Mouse (Mus musculus): ENCODE measurements around the gene Atg9a. TPM values are rescaled to one million over a fixed set of nuclear protein-coding genes. Genes with fewer than 3 reads are reported as not detected.

Gene Atg9a
- polyA plus RNA-seq, 1 experiment from 2014 or later: 62.1 TPM

DNA sequence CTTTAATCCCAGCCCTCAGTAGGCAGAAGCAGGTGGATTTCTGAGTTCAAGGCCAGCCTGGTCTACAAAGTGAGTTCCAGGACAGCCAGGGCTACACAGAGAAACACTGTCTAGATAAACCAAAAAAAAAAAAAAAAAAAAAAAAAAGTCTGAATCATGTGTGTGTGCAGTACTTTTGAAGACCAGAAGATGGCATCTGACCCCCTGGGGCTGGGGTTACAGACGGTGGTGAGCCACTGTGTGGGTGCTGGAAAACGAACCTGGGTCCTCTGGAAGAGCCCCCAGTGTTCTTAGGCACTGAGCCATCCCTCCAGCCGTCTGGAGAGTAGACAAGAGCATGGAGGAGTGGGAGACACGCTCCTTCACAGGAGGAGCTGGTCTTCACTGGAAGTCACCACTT lies 9.8 kb downstream of the Atg9a start:
- Histone ChIP-seq H3K9ac (ENCODE audit: low read depth, low read length) (no peak overlapping the region), H3K4me2 (ENCODE audit: low read length) (no peak overlapping the region), H3K4me1 (ENCODE audit: control insufficient read depth, insufficient read depth, low read depth, low read length) (peaks cover 22% of the 10 kb centered on the region), H3K9me3 (ENCODE audit: control insufficient read depth, low read length) (no peaks in the 10 kb centered on the region), H3K27me3 (replicated peaks; ENCODE audit: control insufficient read depth, insufficient read depth, low read length) (no peaks in the 10 kb centered on the region), H3K27ac (ENCODE audit: low read depth, low read length) (no peak overlapping the region), H3K4me3 (ENCODE audit: low read length) (no peak overlapping the region), H3K36me3 (ENCODE audit: control insufficient read depth, insufficient read depth, low read length) (peaks cover 44% of the 10 kb centered on the region)
- no peak for ATAC-seq
- 76% methylated on average over 4 of the region's 4 CpGs for WGBS

DNA sequence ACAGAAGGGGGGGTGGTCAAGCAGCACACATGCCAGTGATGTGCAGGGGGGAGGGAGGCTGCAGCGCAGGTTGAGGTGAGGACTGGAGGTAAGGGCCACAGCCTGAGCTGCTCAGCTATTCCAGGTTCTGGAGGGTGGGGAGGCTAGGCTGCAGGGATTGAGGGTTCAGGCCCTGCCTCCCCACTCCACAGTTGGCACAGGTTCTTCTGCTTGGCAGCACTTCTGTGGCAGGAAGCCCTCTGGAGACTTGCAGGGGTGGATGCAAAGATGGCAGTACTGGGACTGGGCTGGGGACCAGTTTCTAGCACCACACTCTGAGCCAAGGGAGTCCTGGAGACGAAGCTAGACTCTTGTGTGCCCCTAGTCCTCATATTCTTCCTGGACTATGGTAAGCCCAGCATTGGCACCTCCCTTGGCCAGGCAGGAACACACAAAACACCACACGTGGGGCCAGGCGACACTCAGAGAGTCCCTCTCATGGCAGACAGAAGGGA lies 10.6 kb downstream of the Atg9a start:
- ATAC-seq: no peak
- Histone ChIP-seq H3K9ac (ENCODE audit: low read depth, low read length) (no peak overlapping the region), H3K27me3 (replicated peaks; ENCODE audit: control insufficient read depth, insufficient read depth, low read length) (no peaks in the 10 kb centered on the region), H3K4me1 (ENCODE audit: control insufficient read depth, insufficient read depth, low read depth, low read length) (peaks cover 22% of the 10 kb centered on the region), H3K27ac (ENCODE audit: low read depth, low read length) (no peak overlapping the region), H3K4me2 (ENCODE audit: low read length) (no peak overlapping the region), H3K4me3 (ENCODE audit: low read length) (no peak overlapping the region), H3K36me3 (ENCODE audit: control insufficient read depth, insufficient read depth, low read length) (peaks cover 39% of the 10 kb centered on the region), H3K9me3 (ENCODE audit: control insufficient read depth, low read length) (no peaks in the 10 kb centered on the region)
- 86% methylated on average over 4 of the region's 4 CpGs for whole genome bisulfite sequencing

GRCm38 (mm10) chr1:75180741-75181140 lies 11.3 kb downstream of the Atg9a start:
- Histone ChIP-seq H3K36me3 (ENCODE audit: control insufficient read depth, insufficient read depth, low read length) (peaks cover 35% of the 10 kb centered on the region), H3K9me3 (ENCODE audit: control insufficient read depth, low read length) (no peaks in the 10 kb centered on the region), H3K4me3 (ENCODE audit: low read length) (peak overlapping the region; percentile 61; the same call in 1 of the 2 replicates), H3K9ac (ENCODE audit: low read depth, low read length) (no peak overlapping the region), H3K27ac (ENCODE audit: low read depth, low read length) (peak overlapping the region; percentile 41; the same call in 1 of the 2 replicates), H3K4me2 (ENCODE audit: low read length) (peak overlapping the region; percentile 91), H3K27me3 (replicated peaks; ENCODE audit: control insufficient read depth, insufficient read depth, low read length) (no peaks in the 10 kb centered on the region), H3K4me1 (ENCODE audit: control insufficient read depth, insufficient read depth, low read depth, low read length) (peaks cover 22% of the 10 kb centered on the region)
- no peak for ATAC-seq
- 30% methylated on average over 7 of the region's 7 CpGs for WGBS

- H3K36me3 ChIP-seq (ENCODE audit: control insufficient read depth, insufficient read depth, low read length): peaks cover 34% of the 10 kb centered on the region
- H3K9ac ChIP-seq (ENCODE audit: low read depth, low read length): peak within 1 kb of the TSS; percentile 70
- H3K4me3 ChIP-seq (ENCODE audit: low read length): peak within 1 kb of the TSS; percentile 61
- H3K27ac ChIP-seq (ENCODE audit: low read depth, low read length): peak within 1 kb of the TSS; percentile 60
- peaks cover 22% of the 10 kb centered on the region for H3K4me1 ChIP-seq (ENCODE audit: control insufficient read depth, insufficient read depth, low read depth, low read length)
- ATAC-seq: peak; percentile 92
- H3K4me2 ChIP-seq (ENCODE audit: low read length): peak within 1 kb of the TSS; percentile 91
- H3K9me3 ChIP-seq (ENCODE audit: control insufficient read depth, low read length): no peaks in the 10 kb centered on the region
- under 1% methylated on average over 31 of the region's 31 CpGs for WGBS
- no peaks in the 10 kb centered on the region for H3K27me3 ChIP-seq (replicated peaks; ENCODE audit: control insufficient read depth, insufficient read depth, low read length)
These were observed 11.8 kb downstream of the Atg9a start, which contains the start of gene Abcb6 for GRCm38 (mm10) chr1:75180105-75180590. Gene Abcb6 (minus strand): TSS chr1:75180392.

DNA sequence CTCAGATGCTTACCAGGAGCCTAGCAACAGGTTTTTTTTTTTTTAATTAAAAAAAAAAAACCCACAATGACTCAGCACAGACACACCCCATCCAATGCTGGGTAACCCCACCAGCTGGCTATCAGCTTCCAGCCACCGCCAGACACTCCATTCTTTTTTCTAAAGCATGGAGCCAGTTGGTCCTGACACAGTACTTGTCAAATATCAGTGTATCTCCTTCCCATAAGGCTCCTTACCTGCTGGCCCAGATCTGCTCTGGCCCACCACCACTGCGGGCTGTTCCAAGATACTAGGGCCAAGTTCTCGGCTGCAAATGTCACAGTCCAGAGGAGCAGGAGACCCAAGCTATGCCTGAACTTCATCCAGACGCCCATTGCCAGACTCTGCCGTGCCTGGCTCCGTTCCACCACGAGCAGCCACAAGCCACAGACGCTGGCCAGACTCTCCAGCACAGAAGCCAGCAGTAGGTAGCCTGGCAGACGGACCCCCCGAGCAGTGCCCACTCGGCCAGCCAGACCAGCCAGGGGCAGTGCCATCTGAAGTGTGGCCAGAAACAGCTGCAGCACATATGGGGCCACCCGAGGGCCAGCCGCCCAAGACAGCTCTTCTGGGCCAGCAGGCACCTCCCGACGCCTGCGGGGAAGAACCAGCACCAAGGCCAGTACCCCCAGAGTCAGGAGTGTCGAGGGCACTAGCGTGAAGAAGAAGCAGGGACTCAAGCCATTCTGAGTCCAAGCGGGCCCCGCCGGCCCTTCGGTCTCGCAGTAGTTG lies 12.5 kb downstream of the Atg9a start:
- WGBS: 3% methylated on average over 23 of the region's 23 CpGs
- Histone ChIP-seq H3K4me2 (ENCODE audit: low read length) (peak overlapping the region; percentile 91), H3K36me3 (ENCODE audit: control insufficient read depth, insufficient read depth, low read length) (peaks cover 31% of the 10 kb centered on the region), H3K4me1 (ENCODE audit: control insufficient read depth, insufficient read depth, low read depth, low read length) (peaks cover 22% of the 10 kb centered on the region), H3K27me3 (replicated peaks; ENCODE audit: control insufficient read depth, insufficient read depth, low read length) (no peaks in the 10 kb centered on the region), H3K27ac (ENCODE audit: low read depth, low read length) (peak overlapping the region; percentile 60), H3K4me3 (ENCODE audit: low read length) (peak overlapping the region; percentile 61), H3K9ac (ENCODE audit: low read depth, low read length) (peak overlapping the region; percentile 70), H3K9me3 (ENCODE audit: control insufficient read depth, low read length) (no peaks in the 10 kb centered on the region)
- peak; percentile 71 for ATAC-seq

DNA sequence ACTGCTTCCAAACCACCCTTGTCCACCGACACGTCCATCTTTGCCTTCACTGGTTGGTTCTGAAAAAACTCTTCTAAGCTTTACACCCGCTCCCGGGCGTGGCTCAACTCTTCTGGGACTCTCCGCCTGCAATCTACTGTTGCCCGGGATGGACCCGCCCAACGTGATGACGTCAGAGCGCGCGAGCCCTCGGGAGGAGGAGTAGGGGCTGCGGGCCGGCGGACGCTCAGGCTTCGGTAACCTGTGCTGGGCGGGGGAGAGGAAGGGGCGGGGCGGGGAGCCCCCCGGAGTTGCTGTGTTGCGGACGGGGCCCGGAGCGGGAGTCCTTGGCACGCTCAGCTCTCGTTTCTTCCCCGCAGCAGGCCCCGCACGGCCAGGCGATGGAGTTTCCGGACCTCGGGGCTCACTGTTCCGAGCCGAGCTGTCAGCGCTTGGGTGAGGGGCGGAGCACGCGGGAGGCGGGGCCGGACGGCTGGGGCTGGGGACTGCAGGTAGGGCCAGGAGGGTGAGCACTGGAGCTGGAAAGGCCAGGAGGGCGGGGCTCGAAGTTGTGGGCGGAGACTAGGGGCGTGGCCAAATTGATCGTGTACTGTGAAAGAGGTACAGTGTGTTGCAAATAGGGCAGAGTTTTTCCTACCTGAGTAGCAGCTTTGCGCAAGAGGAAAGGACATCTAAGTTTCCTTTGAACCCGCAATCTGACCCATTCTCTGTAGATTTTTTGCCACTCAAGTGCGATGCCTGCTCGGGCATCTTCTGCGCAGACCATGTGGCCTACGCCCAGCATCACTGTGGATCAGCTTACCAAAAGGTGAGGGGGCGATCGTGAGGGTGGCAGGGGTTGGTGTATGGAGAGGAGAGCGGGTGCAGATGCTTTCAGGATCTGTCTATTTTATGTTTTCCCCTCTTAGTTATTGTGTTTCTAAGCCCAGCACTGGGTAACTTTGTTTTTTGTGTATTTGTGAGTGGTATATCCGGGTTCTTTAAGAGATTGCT lies 23.2 kb downstream of the Atg9a start, which contains the start of gene Zfand2b:
Gene Zfand2b (plus strand): TSS at position 175 of the 993 bp plus-strand sequence.
- peaks cover 23% of the 10 kb centered on the region for H3K36me3 ChIP-seq (ENCODE audit: control insufficient read depth, insufficient read depth, low read length)
- 1% methylated on average over 59 of the region's 59 CpGs for WGBS
- no peaks in the 10 kb centered on the region for H3K9me3 ChIP-seq (ENCODE audit: control insufficient read depth, low read length)
- H3K4me3 ChIP-seq (ENCODE audit: low read length): peak within 1 kb of the TSS; percentile 77
- H3K9ac ChIP-seq (ENCODE audit: low read depth, low read length): peak within 1 kb of the TSS; percentile 84
- ATAC-seq: peak; percentile 97
- peak within 1 kb of the TSS; percentile 92 for H3K27ac ChIP-seq (ENCODE audit: low read depth, low read length)
- H3K4me1 ChIP-seq (ENCODE audit: control insufficient read depth, insufficient read depth, low read depth, low read length): peaks cover 15% of the 10 kb centered on the region
- peak within 1 kb of the TSS; percentile 84 for H3K4me2 ChIP-seq (ENCODE audit: low read length)
- no peaks in the 10 kb centered on the region for H3K27me3 ChIP-seq (replicated peaks; ENCODE audit: control insufficient read depth, insufficient read depth, low read length)

DNA sequence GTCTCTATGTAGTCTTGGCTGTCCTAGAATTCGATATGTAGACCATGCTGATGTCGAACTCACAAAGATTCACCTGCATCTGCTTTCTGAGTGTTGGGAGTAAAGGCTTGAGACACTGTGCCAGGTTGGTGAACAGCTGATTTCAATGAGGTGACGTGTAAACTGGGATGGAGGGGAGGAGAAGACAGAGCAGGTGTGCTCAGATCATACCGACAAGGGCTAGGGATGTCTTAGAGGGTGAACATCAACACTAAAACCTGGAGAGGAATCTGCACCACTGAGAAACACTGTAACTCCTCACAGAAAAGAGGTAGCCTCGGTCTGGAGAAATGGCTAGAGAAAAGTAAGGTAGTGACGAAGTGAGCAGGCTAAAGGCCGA lies 23.9 kb downstream of the Atg9a start:
- WGBS: 7% methylated on average over 7 of the region's 7 CpGs
- Histone ChIP-seq H3K4me1 (ENCODE audit: control insufficient read depth, insufficient read depth, low read depth, low read length) (peaks cover 15% of the 10 kb centered on the region), H3K27me3 (replicated peaks; ENCODE audit: control insufficient read depth, insufficient read depth, low read length) (no peaks in the 10 kb centered on the region), H3K9ac (ENCODE audit: low read depth, low read length) (peak overlapping the region; percentile 84), H3K4me2 (ENCODE audit: low read length) (peak overlapping the region; percentile 84), H3K27ac (ENCODE audit: low read depth, low read length) (peak overlapping the region; percentile 92), H3K9me3 (ENCODE audit: control insufficient read depth, low read length) (no peaks in the 10 kb centered on the region), H3K36me3 (ENCODE audit: control insufficient read depth, insufficient read depth, low read length) (peaks cover 22% of the 10 kb centered on the region), H3K4me3 (ENCODE audit: low read length) (peak overlapping the region; percentile 77)
- ATAC-seq: peak; percentile 60

- H3K9ac ChIP-seq (ENCODE audit: low read depth, low read length): no peak overlapping the region
- no peaks in the 10 kb centered on the region for H3K9me3 ChIP-seq (ENCODE audit: control insufficient read depth, low read length)
- H3K36me3 ChIP-seq (ENCODE audit: control insufficient read depth, insufficient read depth, low read length): no peaks in the 10 kb centered on the region
- H3K4me2 ChIP-seq (ENCODE audit: low read length): no peak overlapping the region
- ATAC-seq: no peak
- WGBS: 84% methylated on average over 4 of the region's 4 CpGs
- no peak overlapping the region for H3K4me3 ChIP-seq (ENCODE audit: low read length)
- no peaks in the 10 kb centered on the region for H3K4me1 ChIP-seq (ENCODE audit: control insufficient read depth, insufficient read depth, low read depth, low read length)
- H3K27ac ChIP-seq (ENCODE audit: low read depth, low read length): no peak overlapping the region
- H3K27me3 ChIP-seq (replicated peaks; ENCODE audit: control insufficient read depth, insufficient read depth, low read length): no peaks in the 10 kb centered on the region
These were observed 31.8 kb downstream of the Atg9a start for GRCm38 (mm10) chr1:75160256-75160617.

Measured in hindbrain, embryonic 16.5 days (tissue).